ENCODE assay signal across 17 mouse cellular contexts in genomic region chr7:138547881-138548280, GRCm38 (mm10).
DNase-seq lines count a peak whose midpoint lies in the region; ATAC-seq and TF ChIP-seq lines count a peak whose summit lies in the region.
"Had no signal": no experiment of that assay in that cellular context is flagged by ENCODE, and none has a peak within 500 bp of the region (broad histone marks: within the 10 kb centered on the region; RNA-seq: fewer than 3 reads in every experiment).

No protein-coding gene starts in this region.

- H3K9me3 ChIP-seq in midbrain, embryonic 11.5 days (ENCODE audit: control insufficient read depth, low read length), result no peaks in the 10 kb centered on the region
- no peaks in the 10 kb centered on the region for H3K9me3 ChIP-seq in liver, embryonic 11.5 days (ENCODE audit: control insufficient read depth, low read length)
- H3K9me3 ChIP-seq: hindbrain, embryonic 13.5 days; limb, embryonic 12.5 days; midbrain, embryonic 12.5 days had no signal

- peak; percentile 15 to 19 for DNase-seq in frontal cortex, adult 2 months (ENCODE audit: extremely low spot score in 1 of 2, low spot score in 1 of 2)
- no peak for DNase-seq in frontal cortex, postnatal 14 days (ENCODE audit: low spot score in 2 of 2)
- DNase-seq in Muller cell, postnatal 12 days (ENCODE audit: inconsistent ontology term), result peak; percentile 17
- DNase-seq in left cerebral cortex, postnatal 14 days (ENCODE audit: low spot score in 2 of 2), result peak; percentile 24 to 28
- no peak for DNase-seq in midbrain, embryonic 11.5 days (ENCODE audit: low spot score, missing footprints)
- DNase-seq in liver, embryonic 11.5 days (ENCODE audit: low spot score), result no peak
- no peak for DNase-seq in thymus, postnatal 0 days (ENCODE audit: low spot score)
- DNase-seq: cerebellum, postnatal 14 days; heart, adult 2 months; kidney, adult 18-20 months; kidney, postnatal 4 days; lung, postnatal 36 days; thymus, postnatal 14 days had no signal

- no peak for TF ChIP-seq CTCF in cortical plate, adult 2 months (IDR thresholded peaks at IDR 0.05; ENCODE audit: extremely low read depth, insufficient read depth, low read length)

- H3K9ac ChIP-seq in midbrain, embryonic 11.5 days (ENCODE audit: low read length), result no peak overlapping the region
- no peak overlapping the region for H3K9ac ChIP-seq in liver, embryonic 11.5 days (ENCODE audit: low read depth, low read length)
- H3K9ac ChIP-seq: hindbrain, embryonic 13.5 days; limb, embryonic 12.5 days; midbrain, embryonic 12.5 days had no signal

- H3K4me2 ChIP-seq in midbrain, embryonic 11.5 days, result no peak overlapping the region
- no peak overlapping the region for H3K4me2 ChIP-seq in liver, embryonic 11.5 days
- H3K4me2 ChIP-seq: hindbrain, embryonic 13.5 days; limb, embryonic 12.5 days; midbrain, embryonic 12.5 days had no signal

- H3K4me1 ChIP-seq in cortical plate, adult 2 months (ENCODE audit: control insufficient read depth, insufficient read depth, low read length), result no peaks in the 10 kb centered on the region; the same call in 1 of the 2 replicates
- H3K4me1 ChIP-seq in midbrain, embryonic 11.5 days (ENCODE audit: control insufficient read depth, insufficient read depth, low read length), result peaks cover 3% of the 10 kb centered on the region; the same call in 1 of the 2 replicates
- no peaks in the 10 kb centered on the region for H3K4me1 ChIP-seq in liver, embryonic 11.5 days (replicated peaks; ENCODE audit: control insufficient read depth, insufficient read depth, low read length)
- H3K4me1 ChIP-seq: limb, embryonic 12.5 days had no signal

- no peak overlapping the region for H3K4me3 ChIP-seq in cortical plate, adult 2 months (ENCODE audit: insufficient read depth, low read length)
- H3K4me3 ChIP-seq in midbrain, embryonic 11.5 days (ENCODE audit: low read depth, low read length), result no peak overlapping the region
- no peak overlapping the region for H3K4me3 ChIP-seq in liver, embryonic 11.5 days (ENCODE audit: low read depth, low read length)
- H3K4me3 ChIP-seq: heart, adult 2 months; hindbrain, embryonic 13.5 days; limb, embryonic 12.5 days; midbrain, embryonic 12.5 days had no signal

- no peaks in the 10 kb centered on the region for H3K27me3 ChIP-seq in midbrain, embryonic 11.5 days (ENCODE audit: control insufficient read depth, insufficient read depth, low read length)
- no peaks in the 10 kb centered on the region for H3K27me3 ChIP-seq in liver, embryonic 11.5 days (replicated peaks; ENCODE audit: control insufficient read depth, insufficient read depth, low read length)
- H3K27me3 ChIP-seq: midbrain, embryonic 12.5 days had no signal

- no peak for ATAC-seq in midbrain, embryonic 11.5 days (ENCODE audit: low FRiP score)
- ATAC-seq in liver, embryonic 11.5 days (replicated peaks; ENCODE audit: low FRiP score), result no peak

- no peaks in the 10 kb centered on the region for H3K36me3 ChIP-seq in midbrain, embryonic 11.5 days (ENCODE audit: control insufficient read depth, insufficient read depth, low read length)
- no peaks in the 10 kb centered on the region for H3K36me3 ChIP-seq in liver, embryonic 11.5 days (ENCODE audit: control insufficient read depth, insufficient read depth, low read length)
- H3K36me3 ChIP-seq: hindbrain, embryonic 13.5 days; limb, embryonic 12.5 days; midbrain, embryonic 12.5 days had no signal

- WGBS in midbrain, embryonic 11.5 days, result 75% methylated on average over 7 of the region's 7 CpGs
- WGBS in liver, embryonic 11.5 days, result 79% methylated on average over 7 of the region's 7 CpGs

- H3K27ac ChIP-seq in cortical plate, adult 2 months (ENCODE audit: insufficient read depth, low read length), result peak overlapping the region; percentile 70; the same call in 1 of the 2 replicates
- no peak overlapping the region for H3K27ac ChIP-seq in midbrain, embryonic 11.5 days (ENCODE audit: low read depth, low read length)
- no peak overlapping the region for H3K27ac ChIP-seq in liver, embryonic 11.5 days (ENCODE audit: low read depth, low read length)
- H3K27ac ChIP-seq: heart, adult 2 months; hindbrain, embryonic 13.5 days; limb, embryonic 12.5 days; midbrain, embryonic 12.5 days had no signal

- no peak for TF ChIP-seq POLR2A in cortical plate, adult 2 months (IDR thresholded peaks at IDR 0.05; ENCODE audit: extremely low read depth, insufficient read depth, low read length)

- intact Hi-C loops in left cerebral cortex, postnatal 14 days (cut with DNase I), result no loop called here

Comparison
In these comparisons a context has a peak if more than half of its experiments do, and no peak if none do; other contexts are left out.
1. DNase-seq: peak in frontal cortex, adult 2 months (2 of 2), Muller cell, postnatal 12 days (single experiment) and left cerebral cortex, postnatal 14 days (2 of 2); none in frontal cortex, postnatal 14 days (0 of 2), midbrain, embryonic 11.5 days (single experiment), liver, embryonic 11.5 days (single experiment) and thymus, postnatal 0 days (single experiment).